Mouse (Mus musculus) lung, adult 2 months (tissue): ENCODE measurements around the gene Immp2l. TPM values are rescaled to one million over a fixed set of nuclear protein-coding genes. Genes with fewer than 3 reads are reported as not detected.

ENCODE experiments used
- DNase-seq: peaks from one replicate; pipeline ENCODE4 v3.0.0; 2022
- H3K4me1 ChIP-seq: fragments of 200-500 bp; 2 replicates; pipeline ENCODE4 v1.6.1; 2011; ENCODE audit warnings: low read length; ENCODE audit not compliant: control insufficient read depth, insufficient read depth
- H3K4me3 ChIP-seq: fragments of 200-500 bp; replicated peaks from 2 replicates; pipeline ENCODE3; 2011; ENCODE audit warnings: low read depth, mild to moderate bottlenecking, control low read depth, low read length; ENCODE audit errors: extremely low read depth
- CTCF ChIP-seq: fragments of 200-500 bp; IDR thresholded peaks from 2 replicates; pipeline ENCODE4 v1.5.1; 2011; ENCODE audit warnings: mild to moderate bottlenecking, low read length, control low read depth; ENCODE audit not compliant: insufficient read depth
- POLR2A ChIP-seq: fragments of 200-500 bp; IDR thresholded peaks from 2 replicates; pipeline ENCODE4 v1.6.1; 2011; ENCODE audit warnings: low read depth, mild to moderate bottlenecking, control low read depth, low read length, borderline replicate concordance; ENCODE audit errors: extremely low read depth
- WGBS: fragments of 180-500 bp; shearing (Covaris S2); methylation state at CpG from one replicate; pipeline ENCODE4 v1.1.7; 2018; 5-methylcytosine and 5-hydroxymethylcytosine counted together
- polyA plus RNA-seq: library from polyadenylated mRNA; depleted of rRNA; stranded (reverse); fragments of >200 nt; gene quantifications from 2 replicates; pipeline ENCODE4 v1.2.3, GENCODE M21; 2012

Immp2l gene
- polyA plus RNA-seq, 1 experiment = 1.5 TPM

DNA sequence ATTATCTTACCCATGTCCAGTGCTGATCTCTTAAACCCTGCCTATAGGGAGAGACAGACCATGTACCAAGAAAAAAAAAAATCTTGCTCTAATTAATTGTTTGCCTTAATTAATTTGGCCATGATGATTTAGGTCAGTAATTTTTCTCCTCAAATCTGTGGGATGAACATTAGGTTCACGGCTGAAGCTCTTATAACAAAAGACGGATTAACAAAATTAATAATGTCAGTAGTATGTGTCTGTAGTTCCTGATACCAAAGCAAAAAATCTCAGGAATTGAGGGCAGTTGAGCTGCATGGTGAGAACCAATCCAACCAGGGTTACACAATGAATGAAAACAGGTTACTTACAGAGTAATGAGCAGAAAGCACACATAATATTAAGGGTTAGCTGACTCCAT lies 29.0 kb upstream of the Immp2l start:
- no peak for DNase-seq
- Histone ChIP-seq H3K4me1 (no peaks in the 10 kb centered on the region), H3K4me3 (no peak overlapping the region)
- WGBS = 85% methylated on average over 2 of the region's 2 CpGs
- TF ChIP-seq CTCF (no peak), POLR2A (no peak)

DNA sequence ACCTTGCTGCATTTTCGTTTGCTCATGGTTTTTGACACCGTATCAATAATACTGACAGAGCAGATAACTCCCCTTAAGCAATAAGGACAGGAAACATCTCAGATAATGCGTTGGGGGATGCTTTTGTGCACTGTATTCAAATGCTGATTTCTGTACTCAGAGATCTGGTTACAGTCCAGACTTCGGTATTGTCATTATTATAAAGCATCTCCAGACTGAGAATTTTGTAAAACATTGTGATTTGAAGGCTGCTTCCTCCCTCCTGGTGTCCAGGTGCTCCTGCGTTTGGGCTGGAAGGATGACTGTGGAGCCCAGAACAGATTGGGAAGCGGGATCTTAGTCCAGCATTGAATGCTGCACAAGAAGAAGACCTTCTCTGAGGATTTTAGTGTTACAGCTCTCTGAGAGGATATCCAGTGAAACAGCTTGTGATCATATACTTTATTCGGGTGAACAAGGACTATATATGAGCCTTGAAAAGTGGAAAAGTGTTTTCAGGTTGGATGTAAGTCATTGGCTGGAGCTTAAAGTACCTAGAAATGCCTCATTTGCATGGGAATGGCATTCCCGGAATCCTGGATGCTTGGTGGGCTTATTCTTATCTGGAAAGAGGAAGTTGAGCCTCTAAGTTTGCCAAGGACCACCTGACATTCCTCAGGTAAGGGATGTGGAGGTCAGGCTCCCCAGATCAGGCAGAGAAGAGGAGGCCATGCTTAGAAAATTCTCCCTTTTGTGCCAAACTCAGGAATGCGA lies 28.1 kb upstream of the Immp2l start:
- WGBS = 72% methylated on average over 9 of the region's 9 CpGs
- no peak for DNase-seq
- Histone ChIP-seq H3K4me1 (no peaks in the 10 kb centered on the region), H3K4me3 (no peak overlapping the region)
- no peak for TF ChIP-seq POLR2A
- no peak for TF ChIP-seq CTCF

DNA sequence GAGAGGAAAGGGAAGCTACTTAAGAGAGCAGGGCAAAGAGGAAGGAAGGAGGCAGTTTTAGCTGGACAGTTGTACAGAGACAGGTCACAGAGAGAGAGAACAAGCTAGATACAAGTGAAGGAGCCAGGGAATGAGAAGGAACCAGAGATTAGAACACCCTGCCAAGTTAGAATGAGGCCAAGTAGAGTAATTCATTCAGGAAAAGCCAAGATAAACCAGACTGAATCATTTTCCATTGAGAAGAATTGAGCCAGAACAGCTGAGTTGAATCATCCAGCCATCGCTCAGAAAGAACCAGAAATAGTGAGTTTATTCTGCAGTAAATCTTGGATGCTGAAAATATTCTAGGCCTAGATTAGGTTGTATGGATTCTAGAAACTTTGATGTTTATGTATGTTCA lies 1.4 kb upstream of the Immp2l start:
- H3K4me1 ChIP-seq = no peaks in the 10 kb centered on the region; the same call in 1 of the 2 replicates
- no peak for TF ChIP-seq CTCF
- TF ChIP-seq POLR2A = no peak
- no peak overlapping the region for H3K4me3 ChIP-seq
- no peak for DNase-seq
- 73% methylated on average over 1 of the region's 1 CpGs for WGBS

DNA sequence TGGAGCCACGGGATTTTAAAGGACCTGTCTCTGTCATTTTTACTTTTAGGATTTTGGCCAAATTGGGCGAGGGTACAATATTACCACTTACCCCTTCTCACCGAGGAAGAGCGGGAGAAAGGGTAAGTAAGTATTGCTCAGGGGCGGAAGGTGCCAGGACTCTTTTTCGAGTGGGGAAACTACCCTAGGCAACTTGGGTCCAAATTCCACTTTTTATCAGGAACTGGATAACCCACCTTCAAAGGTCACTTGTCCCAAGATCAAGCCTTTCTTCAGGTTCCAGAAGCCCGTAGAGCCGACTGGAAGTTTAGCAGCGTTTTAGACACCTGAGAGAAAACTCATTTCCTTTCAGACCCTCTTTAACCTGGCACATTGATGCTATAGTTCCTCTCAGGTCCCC lies 622 bp downstream of the Immp2l start:
- Histone ChIP-seq H3K4me1 (no peaks in the 10 kb centered on the region; the same call in 1 of the 2 replicates), H3K4me3 (peak overlapping the region; percentile 84)
- WGBS = 7% methylated on average over 9 of the region's 9 CpGs
- no peak for DNase-seq
- TF ChIP-seq POLR2A (no peak), CTCF (no peak)

DNA sequence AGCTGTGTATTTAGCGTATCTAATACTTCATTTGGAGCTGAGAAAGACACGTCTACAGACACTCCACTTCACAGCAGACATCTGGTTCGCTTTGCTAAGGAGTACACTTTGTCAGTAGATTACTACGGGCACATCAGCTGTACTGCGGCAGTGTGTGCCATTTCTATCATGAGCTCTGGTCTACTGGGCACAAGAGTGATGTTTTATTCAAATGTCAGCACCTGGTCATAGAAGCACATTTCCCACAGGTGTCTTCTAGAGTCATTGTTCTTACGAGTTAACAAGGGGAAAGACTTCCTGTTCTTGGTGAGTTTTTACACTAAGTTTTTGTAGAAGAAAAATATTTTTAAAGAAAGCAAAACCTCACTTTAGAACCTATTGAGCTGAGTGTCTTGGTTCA lies 3.6 kb downstream of the Immp2l start:
- TF ChIP-seq CTCF (no peak), POLR2A (no peak)
- WGBS = 84% methylated on average over 6 of the region's 6 CpGs
- Histone ChIP-seq H3K4me1 (no peaks in the 10 kb centered on the region; the same call in 1 of the 2 replicates), H3K4me3 (no peak overlapping the region)
- no peak for DNase-seq

DNA sequence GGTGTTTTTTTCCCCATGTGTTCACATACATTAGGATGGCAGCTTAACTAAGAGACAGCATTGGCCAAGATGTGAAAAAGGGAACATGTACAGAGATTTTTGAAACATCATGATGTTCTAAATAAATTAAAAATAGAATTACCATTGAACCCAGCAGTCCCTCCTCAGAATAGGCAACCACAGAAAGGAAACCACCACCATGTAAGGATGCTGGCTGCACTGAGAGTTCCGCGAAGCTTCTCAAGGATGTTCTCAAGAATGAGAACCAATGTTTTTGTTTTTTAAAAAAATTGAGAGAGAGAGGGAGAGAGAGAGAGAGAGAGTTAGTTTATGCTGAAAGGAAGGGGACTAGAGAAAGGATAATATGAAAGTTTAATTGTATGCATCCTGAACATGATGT lies 7.2 kb downstream of the Immp2l start:
- Histone ChIP-seq H3K4me3 (no peak overlapping the region), H3K4me1 (no peaks in the 10 kb centered on the region)
- TF ChIP-seq POLR2A (no peak), CTCF (no peak)
- 80% methylated on average over 2 of the region's 2 CpGs for WGBS
- DNase-seq = no peak

DNA sequence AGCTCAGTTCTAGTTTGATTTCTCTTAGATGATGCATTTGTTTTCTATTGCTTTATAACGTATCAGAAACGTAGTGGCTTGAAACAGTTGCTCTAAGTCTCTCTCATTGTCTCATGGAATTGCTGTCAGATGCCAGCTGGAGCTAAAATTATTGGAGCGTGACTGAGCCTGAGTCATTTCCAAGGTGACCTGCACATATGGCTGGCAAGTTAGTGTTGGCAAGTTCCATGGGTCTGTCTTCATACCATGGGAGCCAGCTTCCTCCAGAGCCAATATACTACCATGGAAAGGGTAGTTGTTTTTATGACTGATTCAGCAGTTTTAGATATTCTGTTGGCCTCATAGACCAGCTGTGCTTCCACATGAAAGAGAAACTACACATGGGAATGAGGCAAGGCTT lies 9.3 kb downstream of the Immp2l start:
- Histone ChIP-seq H3K4me1 (no peaks in the 10 kb centered on the region), H3K4me3 (no peak overlapping the region)
- TF ChIP-seq POLR2A (no peak), CTCF (no peak)
- 86% methylated on average over 3 of the region's 3 CpGs for WGBS
- DNase-seq = no peak

DNA sequence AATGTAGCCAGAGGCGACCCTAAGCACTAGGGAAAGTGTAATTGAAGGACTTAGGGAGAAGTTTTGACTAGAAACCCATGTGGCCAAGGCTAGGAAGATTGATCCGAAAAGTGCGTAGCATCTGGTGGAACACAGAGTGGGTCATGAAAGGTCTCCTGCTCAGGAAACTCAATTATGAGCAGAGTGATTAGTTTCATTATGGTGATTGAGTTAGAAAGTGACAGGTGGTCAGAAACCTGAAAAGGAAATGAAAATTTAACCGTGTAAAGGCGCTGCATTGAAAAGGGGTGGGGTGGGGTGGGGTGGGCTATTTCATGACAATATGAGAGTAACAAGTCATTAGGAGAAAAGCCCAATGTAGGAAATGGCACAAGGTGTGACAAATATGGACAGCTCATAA lies 15.9 kb downstream of the Immp2l start:
- WGBS = 75% methylated on average over 5 of the region's 5 CpGs
- no peak overlapping the region for H3K4me3 ChIP-seq
- no peak for TF ChIP-seq POLR2A
- TF ChIP-seq CTCF = no peak
- no peaks in the 10 kb centered on the region for H3K4me1 ChIP-seq
- no peak for DNase-seq

DNA sequence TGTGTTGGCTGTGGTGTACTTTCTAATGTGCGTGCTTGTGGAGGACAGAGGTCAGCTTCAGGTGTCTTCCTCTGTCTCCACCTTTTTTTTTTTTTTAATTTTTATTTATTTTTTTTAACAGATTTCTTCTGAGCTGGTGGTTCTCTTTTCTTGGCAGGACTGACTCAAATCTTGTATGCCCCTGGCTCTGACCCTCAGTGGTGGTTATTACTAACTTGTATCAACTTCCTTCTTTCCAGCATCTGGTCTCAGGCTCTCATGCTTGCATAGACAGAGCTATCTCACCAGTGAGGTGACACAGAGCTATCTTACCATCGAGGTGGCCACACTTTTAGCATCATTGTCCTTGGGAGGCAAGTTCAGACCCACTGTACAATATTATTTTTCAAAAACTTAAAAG lies 17.8 kb downstream of the Immp2l start:
- no peak for TF ChIP-seq CTCF
- TF ChIP-seq POLR2A = no peak
- Histone ChIP-seq H3K4me1 (no peaks in the 10 kb centered on the region), H3K4me3 (no peak overlapping the region)
- no peak for DNase-seq
- 78% methylated on average over 2 of the region's 2 CpGs for WGBS

DNA sequence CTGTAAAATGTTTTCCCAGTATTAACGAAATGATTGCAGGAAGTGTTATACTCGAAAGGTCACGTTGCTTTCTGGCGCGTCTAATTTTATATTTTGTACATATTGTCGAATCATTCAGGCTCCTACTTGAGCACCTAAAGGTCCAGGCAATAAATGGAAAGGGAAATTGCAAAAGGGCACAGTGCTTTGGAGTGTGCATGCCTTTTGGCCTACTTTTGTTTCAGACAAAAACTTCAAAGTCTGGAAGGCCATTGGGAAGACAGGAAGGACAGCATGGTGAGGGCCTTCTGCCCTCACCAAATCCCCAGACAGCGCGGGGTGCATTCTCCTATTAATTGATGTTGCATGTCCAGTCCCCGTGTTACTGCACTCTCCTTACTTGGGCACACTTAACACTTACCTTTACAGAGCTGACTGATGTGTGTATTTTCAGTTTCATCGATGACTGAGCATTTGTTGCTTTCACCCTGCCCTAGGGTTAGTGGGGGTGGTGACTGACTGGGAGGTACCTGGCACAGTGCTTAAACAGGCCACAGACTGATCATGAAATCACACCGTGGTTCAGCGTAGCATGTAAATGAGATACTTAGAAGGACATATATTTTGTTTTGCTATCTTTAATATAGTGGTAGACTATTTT lies 20.7 kb downstream of the Immp2l start:
- 72% methylated on average over 12 of the region's 12 CpGs for WGBS
- Histone ChIP-seq H3K4me1 (no peaks in the 10 kb centered on the region), H3K4me3 (no peak overlapping the region)
- no peak for DNase-seq
- TF ChIP-seq POLR2A (no peak), CTCF (no peak)
